Mouse (Mus musculus): ENCODE results near the gene Cpne5. TPM values are rescaled to one million over a fixed set of nuclear protein-coding genes. Genes with fewer than 3 reads are reported as not detected.

Cpne5 gene
- polyA plus RNA-seq, 1 experiment from 2014 or later: 21.6 TPM

GRCm38 (mm10) chr17:29199151-29199800 lies 38.7 kb downstream of the Cpne5 start:
- Histone ChIP-seq H3K27ac (replicated peaks) (peak overlapping the region; percentile 38; the same call in 1 of the 2 replicates), H3K4me2 (no peak overlapping the region), H3K9ac (no peak overlapping the region), H3K27me3 (no peaks in the 10 kb centered on the region), H3K36me3 (no peaks in the 10 kb centered on the region), H3K4me1 (replicated peaks) (peaks cover 8% of the 10 kb centered on the region), H3K4me3 (no peak overlapping the region), H3K9me3 (no peaks in the 10 kb centered on the region)
- 33% methylated on average over 9 of the region's 9 CpGs for WGBS
- ATAC-seq (ENCODE audit: low read depth): no peak; the same call in 1 of the 2 replicates

- no peaks in the 10 kb centered on the region for H3K36me3 ChIP-seq
- no peak overlapping the region for H3K27ac ChIP-seq (replicated peaks)
- no peak overlapping the region for H3K4me2 ChIP-seq
- no peak for ATAC-seq (ENCODE audit: low read depth)
- H3K9me3 ChIP-seq: no peaks in the 10 kb centered on the region
- no peak overlapping the region for H3K9ac ChIP-seq
- no peaks in the 10 kb centered on the region for H3K27me3 ChIP-seq
- WGBS: 24% methylated on average over 4 of the region's 4 CpGs
- no peak overlapping the region for H3K4me3 ChIP-seq
- H3K4me1 ChIP-seq (replicated peaks): peaks cover 12% of the 10 kb centered on the region
These were observed 42.4 kb downstream of the Cpne5 start for GRCm38 (mm10) chr17:29195579-29195978.

GRCm38 (mm10) chr17:29188989-29189388 lies 49.0 kb downstream of the Cpne5 start:
- H3K27ac ChIP-seq (replicated peaks): no peak overlapping the region
- no peak overlapping the region for H3K4me3 ChIP-seq
- H3K36me3 ChIP-seq: no peaks in the 10 kb centered on the region
- ATAC-seq (ENCODE audit: low read depth): no peak
- no peak overlapping the region for H3K9ac ChIP-seq
- H3K9me3 ChIP-seq: no peaks in the 10 kb centered on the region
- peaks cover 8% of the 10 kb centered on the region; the same call in 1 of the 2 replicates for H3K27me3 ChIP-seq
- peaks cover 41% of the 10 kb centered on the region for H3K4me1 ChIP-seq (replicated peaks)
- WGBS: 9% methylated on average over 12 of the region's 12 CpGs
- H3K4me2 ChIP-seq: peak overlapping the region; percentile 22

GRCm38 (mm10) chr17:29186989-29187859 lies 50.7 kb downstream of the Cpne5 start:
- peak overlapping the region; percentile 62 for H3K27ac ChIP-seq (replicated peaks)
- peaks cover 37% of the 10 kb centered on the region for H3K4me1 ChIP-seq (replicated peaks)
- H3K9me3 ChIP-seq: no peaks in the 10 kb centered on the region
- H3K4me3 ChIP-seq: no peak overlapping the region
- no peak overlapping the region for H3K4me2 ChIP-seq
- H3K27me3 ChIP-seq: peaks cover 8% of the 10 kb centered on the region; the same call in 1 of the 2 replicates
- ATAC-seq (ENCODE audit: low read depth): peak; percentile 25; the same call in 1 of the 2 replicates
- no peaks in the 10 kb centered on the region for H3K36me3 ChIP-seq
- 15% methylated on average over 10 of the region's 10 CpGs for WGBS
- 0 out of 2 replicates have a peak overlapping the region, but pooled peaks have one; percentile 41 for H3K9ac ChIP-seq

- 42% methylated on average over 6 of the region's 7 CpGs for WGBS
- no peaks in the 10 kb centered on the region for H3K9me3 ChIP-seq
- no peak overlapping the region for H3K4me2 ChIP-seq
- no peak overlapping the region for H3K9ac ChIP-seq
- no peak for ATAC-seq (ENCODE audit: low read depth)
- H3K36me3 ChIP-seq: no peaks in the 10 kb centered on the region
- H3K27ac ChIP-seq (replicated peaks): no peak overlapping the region
- H3K27me3 ChIP-seq: peaks cover 8% of the 10 kb centered on the region; the same call in 1 of the 2 replicates
- H3K4me1 ChIP-seq (replicated peaks): peaks cover 37% of the 10 kb centered on the region
- H3K4me3 ChIP-seq: no peak overlapping the region
These were observed 52.5 kb downstream of the Cpne5 start for GRCm38 (mm10) chr17:29185376-29186046.

- H3K9me3 ChIP-seq: no peaks in the 10 kb centered on the region
These were observed 54.8 kb downstream of the Cpne5 start for GRCm38 (mm10) chr17:29183162-29183561.

GRCm38 (mm10) chr17:29181751-29182150 lies 56.2 kb downstream of the Cpne5 start:
- Histone ChIP-seq H3K4me1 (replicated peaks) (peaks cover 16% of the 10 kb centered on the region), H3K4me2 (no peak overlapping the region), H3K9ac (no peak overlapping the region), H3K27me3 (no peaks in the 10 kb centered on the region), H3K27ac (replicated peaks) (no peak overlapping the region), H3K4me3 (no peak overlapping the region), H3K9me3 (no peaks in the 10 kb centered on the region), H3K36me3 (no peaks in the 10 kb centered on the region)
- ATAC-seq (ENCODE audit: low read depth): no peak
- 88% methylated on average over 5 of the region's 5 CpGs for WGBS

More at GRCm38 (mm10) chr17:29183162-29183561, 54.8 kb downstream of the Cpne5 start:
- no peak overlapping the region for H3K4me2 ChIP-seq
- no peak overlapping the region for H3K27ac ChIP-seq (replicated peaks)
- H3K9ac ChIP-seq: no peak overlapping the region
- no peaks in the 10 kb centered on the region for H3K27me3 ChIP-seq
- no peaks in the 10 kb centered on the region for H3K36me3 ChIP-seq
- no peak for ATAC-seq (ENCODE audit: low read depth)
- no peak overlapping the region for H3K4me3 ChIP-seq
- H3K4me1 ChIP-seq (replicated peaks): peaks cover 27% of the 10 kb centered on the region
- 60% methylated on average over 11 of the region's 11 CpGs for WGBS

GRCm38 (mm10) chr17:29180406-29181127 lies 57.4 kb downstream of the Cpne5 start:
- no peaks in the 10 kb centered on the region for H3K9me3 ChIP-seq
- H3K27ac ChIP-seq (replicated peaks): no peak overlapping the region
- H3K36me3 ChIP-seq: no peaks in the 10 kb centered on the region
- H3K4me3 ChIP-seq: no peak overlapping the region
- no peak overlapping the region for H3K9ac ChIP-seq
- no peaks in the 10 kb centered on the region for H3K27me3 ChIP-seq
- no peak overlapping the region for H3K4me2 ChIP-seq
- no peak for ATAC-seq (ENCODE audit: low read depth)
- 84% methylated on average over 4 of the region's 4 CpGs for WGBS
- H3K4me1 ChIP-seq (replicated peaks): peaks cover 16% of the 10 kb centered on the region

- Histone ChIP-seq H3K27ac (replicated peaks) (no peak overlapping the region), H3K4me2 (no peak overlapping the region), H3K27me3 (no peaks in the 10 kb centered on the region), H3K9me3 (no peaks in the 10 kb centered on the region), H3K9ac (no peak overlapping the region), H3K36me3 (no peaks in the 10 kb centered on the region), H3K4me1 (replicated peaks) (peaks cover 11% of the 10 kb centered on the region), H3K4me3 (no peak overlapping the region)
- WGBS: 84% methylated on average over 6 of the region's 6 CpGs
- no peak for ATAC-seq (ENCODE audit: low read depth)
These were observed 58.0 kb downstream of the Cpne5 start for GRCm38 (mm10) chr17:29179917-29180316.

- peaks cover 11% of the 10 kb centered on the region for H3K4me1 ChIP-seq (replicated peaks)
- H3K9ac ChIP-seq: 0 out of 2 replicates have a peak overlapping the region, but pooled peaks have one; percentile 3
- no peaks in the 10 kb centered on the region for H3K27me3 ChIP-seq
- H3K9me3 ChIP-seq: no peaks in the 10 kb centered on the region
- H3K27ac ChIP-seq (replicated peaks): no peak overlapping the region
- H3K4me2 ChIP-seq: no peak overlapping the region
- no peaks in the 10 kb centered on the region for H3K36me3 ChIP-seq
- WGBS: 71% methylated on average over 9 of the region's 9 CpGs
- no peak for ATAC-seq (ENCODE audit: low read depth)
- no peak overlapping the region for H3K4me3 ChIP-seq
These were observed 59.4 kb downstream of the Cpne5 start for GRCm38 (mm10) chr17:29178503-29179059.

Data from neural tube, embryonic 13.5 days (tissue).